14 mouse cellular contexts compared by ENCODE assay signal in genomic region chr5:129155902-129156311, GRCm38 (mm10). TPM values are rescaled to one million over a fixed set of nuclear protein-coding genes. Genes with fewer than 3 reads are reported as not detected.
DNase-seq lines count a peak whose midpoint lies in the region; ATAC-seq lines count a peak whose summit lies in the region.
"Had no signal": no experiment of that assay in that cellular context is flagged by ENCODE, and none has a peak within 500 bp of the region (broad histone marks: within the 10 kb centered on the region; RNA-seq: fewer than 3 reads in every experiment).

No protein-coding gene starts in this region.

- H3K27me3 ChIP-seq in forebrain, embryonic 15.5 days: no peaks in the 10 kb centered on the region
- no peaks in the 10 kb centered on the region for H3K27me3 ChIP-seq in neural tube, embryonic 13.5 days
- H3K27me3 ChIP-seq: heart, embryonic 15.5 days; intestine, embryonic 15.5 days; limb, embryonic 15.5 days had no signal

- 3% methylated on average over 9 of the region's 9 CpGs for WGBS in forebrain, embryonic 15.5 days
- 7% methylated on average over 9 of the region's 9 CpGs for WGBS in neural tube, embryonic 13.5 days

- intact Hi-C loops in heart, postnatal 36 days (cut with DNase I): no loop called here

- H3K27ac ChIP-seq in forebrain, embryonic 15.5 days (replicated peaks): peak overlapping the region; percentile 78
- peak overlapping the region; percentile 72 for H3K27ac ChIP-seq in neural tube, embryonic 13.5 days (replicated peaks)
- H3K27ac ChIP-seq: heart, embryonic 15.5 days; intestine, embryonic 15.5 days; limb, embryonic 15.5 days had no signal

- DNase-seq in embryo, embryonic 9.5 days (ENCODE audit: extremely low spot score): peak; percentile 48
- DNase-seq in mesoderm, embryonic 11.5 days (ENCODE audit: low read depth, low spot score): peak; percentile 75
- DNase-seq in urinary bladder, adult 18-20 months (ENCODE audit: low spot score in 2 of 2): no peak
- no peak for DNase-seq in frontal cortex, adult 2 months (ENCODE audit: extremely low spot score in 1 of 2, low spot score in 1 of 2)
- no peak for DNase-seq in heart, postnatal 36 days
- no peak for DNase-seq in lung, adult 18-20 months
- DNase-seq: kidney, postnatal 10 days; lung, postnatal 36 days; right cerebral cortex, postnatal 25 days had no signal

- H3K36me3 ChIP-seq in forebrain, embryonic 15.5 days: no peaks in the 10 kb centered on the region
- H3K36me3 ChIP-seq in neural tube, embryonic 13.5 days: no peaks in the 10 kb centered on the region
- H3K36me3 ChIP-seq: heart, embryonic 15.5 days; intestine, embryonic 15.5 days; limb, embryonic 15.5 days had no signal

- 0 out of 2 replicates have a peak overlapping the region, but pooled peaks have one; percentile 13 for H3K9ac ChIP-seq in forebrain, embryonic 15.5 days (replicated peaks)
- H3K9ac ChIP-seq in neural tube, embryonic 13.5 days: peak overlapping the region; percentile 45; the same call in 1 of the 2 replicates
- H3K9ac ChIP-seq: heart, embryonic 15.5 days; intestine, embryonic 15.5 days; limb, embryonic 15.5 days had no signal

- no peaks in the 10 kb centered on the region for H3K9me3 ChIP-seq in forebrain, embryonic 15.5 days
- H3K9me3 ChIP-seq in neural tube, embryonic 13.5 days: no peaks in the 10 kb centered on the region
- H3K9me3 ChIP-seq: heart, embryonic 15.5 days; intestine, embryonic 15.5 days; limb, embryonic 15.5 days had no signal

- peaks cover 14% of the 10 kb centered on the region for H3K4me1 ChIP-seq in forebrain, embryonic 15.5 days
- peaks cover 20% of the 10 kb centered on the region for H3K4me1 ChIP-seq in neural tube, embryonic 13.5 days (replicated peaks)
- H3K4me1 ChIP-seq: heart, embryonic 15.5 days; intestine, embryonic 15.5 days; limb, embryonic 15.5 days had no signal

- no peak overlapping the region for H3K4me3 ChIP-seq in forebrain, embryonic 15.5 days
- no peak overlapping the region for H3K4me3 ChIP-seq in neural tube, embryonic 13.5 days
- H3K4me3 ChIP-seq: heart, embryonic 15.5 days; intestine, embryonic 15.5 days; limb, embryonic 15.5 days had no signal

- H3K4me2 ChIP-seq in forebrain, embryonic 15.5 days (replicated peaks): peak overlapping the region; percentile 10; the same call in 1 of the 2 replicates
- H3K4me2 ChIP-seq in neural tube, embryonic 13.5 days: peak overlapping the region; percentile 26
- H3K4me2 ChIP-seq: heart, embryonic 15.5 days; intestine, embryonic 15.5 days; limb, embryonic 15.5 days had no signal

- peak; percentile 68 for ATAC-seq in forebrain, embryonic 15.5 days (replicated peaks)
- ATAC-seq in neural tube, embryonic 13.5 days (ENCODE audit: low read depth): peak; percentile 38; the same call in 1 of the 2 replicates
- ATAC-seq: intestine, embryonic 15.5 days had no signal

RNA-seq across cellular contexts. Expression of gene Adgrd1, which starts 59.4 kb away (rescaled TPM):
- polyA plus RNA-seq in forebrain, embryonic 15.5 days (2015; fragmentation: Nextera tagmentation; extraction: Ambion mirVana): 0.09 and 0.20 TPM in 2 replicates
- 0.33 and 0.38 TPM in 2 replicates for polyA plus RNA-seq in neural tube, embryonic 13.5 days (2015; fragmentation: Nextera tagmentation; extraction: Ambion mirVana)
- polyA plus RNA-seq in frontal cortex, adult 2 months (2012; rRNA removed): 1.9 and 2.2 TPM in 2 replicates
- total RNA-seq in heart, postnatal 36 days (2021): 1 to 10 TPM; 4.7 to 5.9 TPM

Comparison
In these comparisons a context has a peak if more than half of its experiments do, and no peak if none do; other contexts are left out.
1. DNase-seq: peak in embryo, embryonic 9.5 days (single experiment) and mesoderm, embryonic 11.5 days (single experiment); none in urinary bladder, adult 18-20 months (0 of 2), frontal cortex, adult 2 months (0 of 2), heart, postnatal 36 days (0 of 2) and lung, adult 18-20 months (0 of 2).